Mouse (Mus musculus) ES-E14 (cell line): ENCODE results near the gene Ephb4.

Source experiments
- CHD2 ChIP-seq: IDR thresholded peaks from 2 replicates; pipeline ENCODE4 v1.6.1; 2014; ENCODE audit warnings: mild to moderate bottlenecking, low read depth, low read length, inconsistent platforms
- ZNF384 ChIP-seq: IDR thresholded peaks from 2 replicates; pipeline ENCODE4 v1.6.1; 2012; ENCODE audit warnings: low read depth, low read length, inconsistent platforms

DNA sequence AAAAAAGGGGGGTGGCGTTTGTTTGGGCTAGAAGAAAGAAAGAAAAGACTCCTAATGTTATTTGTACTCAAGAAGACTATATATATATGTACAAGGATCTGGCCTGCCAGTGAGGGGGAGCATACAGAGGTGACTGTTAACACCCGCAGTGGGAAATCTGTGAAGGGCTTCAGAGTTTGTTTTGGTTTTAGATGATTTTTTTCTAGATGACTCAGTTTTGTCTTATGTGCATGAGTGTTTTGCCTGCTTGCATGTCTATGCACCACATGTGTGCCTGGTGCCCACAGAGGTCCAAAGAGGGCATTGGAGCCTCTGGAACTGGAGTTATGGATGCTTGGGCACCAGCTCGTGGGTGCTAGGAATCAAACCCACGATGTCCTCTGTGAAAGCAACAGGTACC, 2.9 kb upstream of the Ephb4 start:
- no peak for TF ChIP-seq CHD2
- TF ChIP-seq ZNF384 = no peak
